Mouse (Mus musculus) neural tube, embryonic 11.5 days (tissue): ENCODE data around the gene Olfr844. TPM values are rescaled to one million over a fixed set of nuclear protein-coding genes. Genes with fewer than 3 reads are reported as not detected.

Experiments used
- ATAC-seq: fragments of 200-750 bp; cut with Nextera tagmentation; 2 replicates; pipeline ENCODE4 v1.8.0; 2017; ENCODE audit warnings: moderate number of reproducible peaks, mild to moderate bottlenecking, moderate TSS enrichment, moderate library complexity; ENCODE audit not compliant: insufficient read depth, low FRiP score, low TSS enrichment
- DNase-seq: peaks from one replicate; pipeline ENCODE4 v3.0.0-alpha.2; 2015; ENCODE audit warnings: low spot score
- H3K27ac ChIP-seq: fragments of 300-500 bp; sonication (generic); 2 replicates; pipeline ENCODE4 v1.5.1; 2014; ENCODE audit warnings: low read depth, mild to moderate bottlenecking, low read length
- H3K27me3 ChIP-seq: fragments of 300-500 bp; sonication (generic); 2 replicates; pipeline ENCODE4 v1.6.1; 2014; ENCODE audit warnings: mild to moderate bottlenecking, low read length, mixed read lengths; ENCODE audit not compliant: control insufficient read depth, insufficient read depth
- H3K36me3 ChIP-seq: fragments of 300-500 bp; sonication (generic); 2 replicates; pipeline ENCODE4 v1.6.1; 2014; ENCODE audit warnings: mild to moderate bottlenecking, low read length, moderate library complexity, mixed read lengths; ENCODE audit not compliant: control insufficient read depth, insufficient read depth
- H3K4me1 ChIP-seq: fragments of 300-500 bp; sonication (generic); 2 replicates; pipeline ENCODE4 v1.6.1; 2014; ENCODE audit warnings: low read length, mixed read lengths; ENCODE audit not compliant: control insufficient read depth, insufficient read depth
- H3K4me2 ChIP-seq: fragments of 300-500 bp; sonication (generic); 2 replicates; pipeline ENCODE4 v1.6.1; 2014; ENCODE audit warnings: low read depth, mild to moderate bottlenecking, moderate library complexity
- H3K4me3 ChIP-seq: fragments of 300-500 bp; sonication (generic); 2 replicates; pipeline ENCODE4 v1.5.1; 2014; ENCODE audit warnings: low read depth, low read length
- H3K9ac ChIP-seq: fragments of 300-500 bp; sonication (generic); 2 replicates; pipeline ENCODE4 v1.6.1; 2014; ENCODE audit warnings: mild to moderate bottlenecking, low read length
- H3K9me3 ChIP-seq: fragments of 300-500 bp; sonication (generic); 2 replicates; pipeline ENCODE4 v1.6.1; 2016; ENCODE audit warnings: low read length; ENCODE audit not compliant: control insufficient read depth
- WGBS: fragments of 180-500 bp; shearing (Covaris S2); extraction: QIAGEN DNeasy Blood & Tissue Kit; methylation state at CpG from one replicate; pipeline ENCODE4 v1.1.7; 2014; 5-methylcytosine and 5-hydroxymethylcytosine counted together
- polyA plus RNA-seq: library from polyadenylated mRNA; unstranded; fragments of >200 nt; fragmentation: Nextera tagmentation; extraction: Ambion mirVana; gene quantifications from 2 replicates; pipeline ENCODE4 v1.2.1, GENCODE M21; 2014

Olfr844 gene
- polyA plus RNA-seq = not detected in 2 replicates

DNA sequence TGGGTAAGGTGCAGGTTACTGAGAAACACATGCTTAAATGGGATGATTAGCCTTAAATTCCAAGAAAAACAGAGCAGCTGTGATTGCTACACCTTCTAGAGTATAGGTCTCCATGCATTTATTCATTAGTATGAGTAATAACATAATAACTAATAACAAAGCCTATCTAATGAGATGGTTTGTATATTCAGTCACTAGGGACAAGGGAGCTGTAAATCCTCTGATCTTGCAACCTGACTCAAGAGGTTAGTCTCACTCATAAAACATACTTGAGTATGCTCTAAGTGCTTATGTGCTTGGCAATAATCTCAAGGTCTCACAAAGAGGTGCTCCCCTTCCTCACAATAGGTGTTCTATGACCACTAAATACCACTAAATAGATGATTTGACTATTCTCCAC, at the start of gene Olfr844:
Gene Olfr844, plus strand, starts transcription at position 301 of the 400 bp plus-strand sequence.
- ATAC-seq (no peak), DNase-seq (no peak)
- Histone ChIP-seq H3K27me3 (no peaks in the 10 kb centered on the region), H3K36me3 (no peaks in the 10 kb centered on the region), H3K4me1 (no peaks in the 10 kb centered on the region), H3K9ac (no peak within 1 kb of the TSS), H3K27ac (no peak within 1 kb of the TSS), H3K9me3 (no peaks in the 10 kb centered on the region), H3K4me3 (no peak within 1 kb of the TSS), H3K4me2 (no peak within 1 kb of the TSS)

GRCm38 (mm10) chr9:19336157-19336556, 20.0 kb downstream of the Olfr844 start, which contains the start of gene Olfr845:
Gene Olfr845 (plus strand): TSS chr9:19336457.
- ATAC-seq = no peak
- Histone ChIP-seq H3K4me3 (no peak within 1 kb of the TSS), H3K4me2 (no peak within 1 kb of the TSS), H3K27ac (no peak within 1 kb of the TSS), H3K9me3 (peaks cover 4% of the 10 kb centered on the region; the same call in 1 of the 2 replicates), H3K36me3 (no peaks in the 10 kb centered on the region), H3K4me1 (no peaks in the 10 kb centered on the region), H3K9ac (no peak within 1 kb of the TSS), H3K27me3 (no peaks in the 10 kb centered on the region)
- no peak for DNase-seq
- 76% methylated on average over 1 of the region's 1 CpGs for WGBS

GRCm38 (mm10) chr9:19363905-19364304, 47.8 kb downstream of the Olfr844 start, which contains the start of gene Olfr846:
Gene Olfr846 (minus strand): TSS chr9:19364005.
- WGBS = 53% methylated on average over 1 of the region's 1 CpGs
- Histone ChIP-seq H3K4me3 (no peak within 1 kb of the TSS), H3K9me3 (no peaks in the 10 kb centered on the region; the same call in 1 of the 2 replicates), H3K27me3 (no peaks in the 10 kb centered on the region), H3K9ac (no peak within 1 kb of the TSS), H3K27ac (no peak within 1 kb of the TSS), H3K4me1 (no peaks in the 10 kb centered on the region), H3K4me2 (no peak within 1 kb of the TSS), H3K36me3 (no peaks in the 10 kb centered on the region)
- DNase-seq = no peak
- no peak for ATAC-seq

Other genes starting within 250 kb of the Olfr844 start
- gene Olfr836, start 196.0 kb upstream of the Olfr844 start, polyA plus RNA-seq = not detected in 2 replicates
- not detected in 2 replicates for gene Olfr837, start 180.0 kb upstream of the Olfr844 start, polyA plus RNA-seq
- not detected in 2 replicates for gene Olfr839-ps1, start 139.0 kb upstream of the Olfr844 start, polyA plus RNA-seq
- not detected in 2 replicates for gene Olfr843, start 64.4 kb upstream of the Olfr844 start, polyA plus RNA-seq
- gene Olfr845, start 20.1 kb downstream of the Olfr844 start, polyA plus RNA-seq = not detected in 2 replicates
- not detected in 2 replicates for gene Olfr846, start 47.7 kb downstream of the Olfr844 start, polyA plus RNA-seq
- not detected in 2 replicates for gene Olfr847, start 62.3 kb downstream of the Olfr844 start, polyA plus RNA-seq
- not detected in 2 replicates for gene Olfr849, start 123.9 kb downstream of the Olfr844 start, polyA plus RNA-seq
- gene Olfr850, start 161.9 kb downstream of the Olfr844 start, polyA plus RNA-seq = not detected in 2 replicates
- gene Olfr851, start 176.9 kb downstream of the Olfr844 start, polyA plus RNA-seq = not detected in 2 replicates
- not detected in 2 replicates for gene Olfr853, start 224.7 kb downstream of the Olfr844 start, polyA plus RNA-seq